Mouse (Mus musculus): ENCODE measurements around the gene Gm20854. TPM values are rescaled to one million over a fixed set of nuclear protein-coding genes. Genes with fewer than 3 reads are reported as not detected.
"Not testable (repeated sequence)": the region's sequence is repeated elsewhere in the genome, so short reads cannot be mapped to it uniquely, and the experiment has no call there.

Gm20854 gene
- not detected in 2 replicates for polyA plus RNA-seq (2015; fragmentation: Nextera tagmentation; extraction: Ambion mirVana)

GRCm38 (mm10) chrY:85530808-85531207, at the start of gene Gm20854:
Gene Gm20854, minus strand, starts transcription at chrY:85530908.
- not testable (repeated sequence) for H3K9me3 ChIP-seq; H3K27me3 ChIP-seq; H3K4me3 ChIP-seq; H3K27ac ChIP-seq; H3K36me3 ChIP-seq; H3K4me1 ChIP-seq; H3K9ac ChIP-seq; H3K4me2 ChIP-seq; ATAC-seq (ENCODE audit: borderline replicate concordance, extremely low read depth, low FRiP score, low TSS enrichment)
- WGBS: 50% methylated on average over 1 of the region's 6 CpGs
